Mouse (Mus musculus) limb, embryonic 11.5 days (tissue): Measurements from ENCODE around the gene Slc36a2. TPM values are rescaled to one million over a fixed set of nuclear protein-coding genes. Genes with fewer than 3 reads are reported as not detected.

Experiments used
- ATAC-seq: fragments of 200-750 bp; cut with Nextera tagmentation; 2 replicates; pipeline ENCODE4 v1.8.0; 2017; ENCODE audit warnings: low read depth; ENCODE audit not compliant: insufficient number of reproducible peaks, low FRiP score, low TSS enrichment
- DNase-seq: peaks from one replicate; pipeline ENCODE4 v3.0.0-alpha.2; 2015; ENCODE audit warnings: low spot score
- H3K27ac ChIP-seq: fragments of 300-500 bp; sonication (generic); replicated peaks from 2 replicates; pipeline ENCODE4 v1.5.1; 2014; ENCODE audit warnings: low read depth, mild to moderate bottlenecking, low read length
- H3K27me3 ChIP-seq: fragments of 300-500 bp; sonication (generic); 2 replicates; pipeline ENCODE4 v1.6.1; 2014; ENCODE audit warnings: mild to moderate bottlenecking, low read length, mixed read lengths; ENCODE audit not compliant: control insufficient read depth, insufficient read depth
- H3K36me3 ChIP-seq: fragments of 300-500 bp; sonication (generic); 2 replicates; pipeline ENCODE4 v1.6.1; 2014; ENCODE audit warnings: mild to moderate bottlenecking, low read length, moderate library complexity, mixed read lengths; ENCODE audit not compliant: control insufficient read depth, insufficient read depth
- H3K4me1 ChIP-seq: fragments of 300-500 bp; sonication (generic); 2 replicates; pipeline ENCODE4 v1.6.1; 2014; ENCODE audit warnings: low read length, mixed read lengths; ENCODE audit not compliant: control insufficient read depth, insufficient read depth
- H3K4me2 ChIP-seq: fragments of 300-500 bp; sonication (generic); 2 replicates; pipeline ENCODE4 v1.6.1; 2014; ENCODE audit warnings: low read depth, mild to moderate bottlenecking, moderate library complexity; ENCODE audit not compliant: severe bottlenecking
- H3K4me3 ChIP-seq: fragments of 300-500 bp; sonication (generic); 2 replicates; pipeline ENCODE4 v1.5.1; 2014; ENCODE audit warnings: low read depth, low read length
- H3K9ac ChIP-seq: fragments of 300-500 bp; sonication (generic); 2 replicates; pipeline ENCODE4 v1.6.1; 2014; ENCODE audit warnings: mild to moderate bottlenecking, low read length
- H3K9me3 ChIP-seq: fragments of 300-500 bp; sonication (generic); 2 replicates; pipeline ENCODE4 v1.6.1; 2016; ENCODE audit warnings: low read length; ENCODE audit not compliant: control insufficient read depth
- WGBS: fragments of 180-500 bp; shearing (Covaris S2); extraction: QIAGEN DNeasy Blood & Tissue Kit; methylation state at CpG from one replicate; pipeline ENCODE4 v1.1.7; 2014; 5-methylcytosine and 5-hydroxymethylcytosine counted together
- polyA plus RNA-seq: library from polyadenylated mRNA; unstranded; fragments of >200 nt; fragmentation: Nextera tagmentation; extraction: Ambion mirVana; gene quantifications from 2 replicates; pipeline ENCODE4 v1.2.1, GENCODE M21; 2014

Slc36a2 gene
- polyA plus RNA-seq, 1 experiment from 2014 or later = 0.13 TPM

DNA sequence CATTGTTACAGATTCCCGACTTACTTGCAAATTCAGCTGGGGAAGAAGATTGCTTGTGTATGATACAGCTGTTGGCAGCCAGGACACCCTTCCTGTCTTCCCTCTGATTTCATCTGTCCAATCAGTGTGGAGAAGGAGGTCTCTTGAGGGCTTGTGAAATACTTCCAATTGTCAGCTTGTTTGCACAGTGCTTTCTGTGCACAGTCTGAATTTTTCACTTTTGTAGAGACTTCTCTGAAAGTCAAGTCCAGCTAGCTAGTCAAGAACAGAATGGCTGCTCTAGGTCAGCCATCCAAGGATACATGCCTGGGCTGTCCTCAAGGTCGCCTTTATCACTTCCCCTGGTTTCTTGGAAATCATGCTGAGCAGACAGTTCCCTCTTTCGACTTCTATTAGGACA, 30.1 kb upstream of the Slc36a2 start:
- Histone ChIP-seq H3K36me3 (no peaks in the 10 kb centered on the region; the same call in 1 of the 2 replicates), H3K9ac (no peak overlapping the region), H3K4me1 (no peaks in the 10 kb centered on the region), H3K4me2 (no peak overlapping the region), H3K27ac (no peak overlapping the region), H3K27me3 (no peaks in the 10 kb centered on the region), H3K4me3 (no peak overlapping the region), H3K9me3 (no peaks in the 10 kb centered on the region)
- WGBS = 90% methylated on average over 3 of the region's 3 CpGs
- DNase-seq (no peak), ATAC-seq (no peak)

GRCm38 (mm10) chr11:55214161-55214560, 29.3 kb upstream of the Slc36a2 start:
- 77% methylated on average over 5 of the region's 5 CpGs for WGBS
- no peak for ATAC-seq

GRCm38 (mm10) chr11:55213518-55213917, 28.6 kb upstream of the Slc36a2 start:
- DNase-seq (no peak), ATAC-seq (no peak)
- Histone ChIP-seq H3K9ac (no peak overlapping the region), H3K27me3 (no peaks in the 10 kb centered on the region), H3K9me3 (no peaks in the 10 kb centered on the region), H3K4me3 (no peak overlapping the region), H3K4me1 (no peaks in the 10 kb centered on the region), H3K27ac (no peak overlapping the region), H3K4me2 (no peak overlapping the region), H3K36me3 (no peaks in the 10 kb centered on the region; the same call in 1 of the 2 replicates)
- 95% methylated on average over 4 of the region's 4 CpGs for WGBS

More at GRCm38 (mm10) chr11:55214161-55214560, 29.3 kb upstream of the Slc36a2 start:
- Histone ChIP-seq H3K9ac (no peak overlapping the region), H3K4me3 (no peak overlapping the region), H3K36me3 (no peaks in the 10 kb centered on the region; the same call in 1 of the 2 replicates), H3K9me3 (no peaks in the 10 kb centered on the region), H3K4me2 (no peak overlapping the region), H3K27ac (no peak overlapping the region), H3K27me3 (no peaks in the 10 kb centered on the region), H3K4me1 (no peaks in the 10 kb centered on the region)
- DNase-seq = no peak

- ATAC-seq (no peak), DNase-seq (no peak)
- H3K36me3 ChIP-seq = no peaks in the 10 kb centered on the region; the same call in 1 of the 2 replicates
- no peaks in the 10 kb centered on the region for H3K9me3 ChIP-seq
- no peak overlapping the region for H3K4me2 ChIP-seq
- H3K4me3 ChIP-seq = no peak overlapping the region
- no peaks in the 10 kb centered on the region for H3K27me3 ChIP-seq
- no peak overlapping the region for H3K27ac ChIP-seq
- no peak overlapping the region for H3K9ac ChIP-seq
- no peaks in the 10 kb centered on the region for H3K4me1 ChIP-seq
- WGBS = 87% methylated on average over 6 of the region's 6 CpGs
Measured at GRCm38 (mm10) chr11:55209626-55210353, 24.9 kb upstream of the Slc36a2 start.

DNA sequence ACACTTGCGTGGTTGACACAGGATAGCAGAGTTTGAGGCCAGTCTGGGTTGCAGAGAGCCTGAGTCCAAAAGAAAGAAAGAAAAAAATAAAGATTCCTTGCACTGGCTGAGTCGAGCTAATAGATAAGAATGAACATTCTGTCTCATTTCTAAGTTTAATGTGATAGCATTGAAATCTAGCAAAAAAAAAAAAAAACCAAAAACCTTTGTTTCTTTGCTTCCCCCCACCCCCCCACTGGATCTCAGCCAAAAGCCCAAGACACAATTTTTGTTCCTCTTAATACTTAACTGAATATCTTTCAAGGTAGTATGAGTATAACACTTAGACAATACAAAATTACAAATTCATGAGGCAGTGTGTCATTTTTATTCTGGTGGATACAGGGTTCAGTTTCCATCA, 24.2 kb upstream of the Slc36a2 start:
- DNase-seq = no peak
- 86% methylated on average over 2 of the region's 2 CpGs for WGBS

DNA sequence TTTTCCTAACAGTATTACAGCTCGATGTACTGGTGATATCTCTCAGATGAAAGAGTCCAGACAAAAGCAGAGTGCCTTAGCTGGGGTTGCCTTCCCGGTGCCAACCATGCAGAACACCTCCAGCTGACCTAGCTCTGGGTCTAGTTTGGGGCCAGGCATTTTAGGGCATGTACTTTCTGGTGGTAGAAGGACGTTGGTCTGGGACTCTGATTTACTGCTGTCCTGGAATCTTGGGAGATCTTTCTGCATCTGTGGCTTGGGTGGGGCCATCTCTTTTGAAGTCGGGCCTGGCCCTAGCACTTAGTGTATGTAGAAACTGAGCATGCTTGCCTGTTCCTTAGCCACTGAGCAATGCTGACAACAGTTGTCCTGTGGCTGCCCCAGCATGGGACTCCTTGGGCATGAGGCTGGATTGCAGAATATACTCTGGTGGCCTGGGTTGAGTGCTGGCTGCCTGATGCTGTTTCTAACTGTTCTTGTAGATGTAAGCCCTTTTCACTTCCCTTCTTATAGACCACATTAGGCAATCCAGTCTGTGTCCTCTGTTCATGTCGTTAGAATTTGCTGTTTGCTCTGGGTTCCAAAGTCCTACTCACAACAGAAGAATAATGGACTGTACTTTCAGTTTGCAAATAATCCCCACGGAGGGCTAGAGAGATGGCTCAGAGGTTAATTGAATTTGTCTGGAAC, 23.3 kb upstream of the Slc36a2 start:
- no peaks in the 10 kb centered on the region; the same call in 1 of the 2 replicates for H3K36me3 ChIP-seq
- H3K9me3 ChIP-seq = no peaks in the 10 kb centered on the region
- no peaks in the 10 kb centered on the region for H3K4me1 ChIP-seq
- H3K9ac ChIP-seq = no peak overlapping the region
- H3K4me3 ChIP-seq = no peak overlapping the region
- no peaks in the 10 kb centered on the region for H3K27me3 ChIP-seq
- WGBS = 68% methylated on average over 6 of the region's 6 CpGs
- ATAC-seq (no peak), DNase-seq (no peak)
- no peak overlapping the region for H3K27ac ChIP-seq
- H3K4me2 ChIP-seq = no peak overlapping the region

More for the DNA sequence above, 24.2 kb upstream of the Slc36a2 start:
- no peak for ATAC-seq
- Histone ChIP-seq H3K4me2 (no peak overlapping the region), H3K9me3 (no peaks in the 10 kb centered on the region), H3K27ac (no peak overlapping the region), H3K4me1 (no peaks in the 10 kb centered on the region), H3K9ac (no peak overlapping the region), H3K27me3 (no peaks in the 10 kb centered on the region), H3K4me3 (no peak overlapping the region), H3K36me3 (no peaks in the 10 kb centered on the region; the same call in 1 of the 2 replicates)

DNA sequence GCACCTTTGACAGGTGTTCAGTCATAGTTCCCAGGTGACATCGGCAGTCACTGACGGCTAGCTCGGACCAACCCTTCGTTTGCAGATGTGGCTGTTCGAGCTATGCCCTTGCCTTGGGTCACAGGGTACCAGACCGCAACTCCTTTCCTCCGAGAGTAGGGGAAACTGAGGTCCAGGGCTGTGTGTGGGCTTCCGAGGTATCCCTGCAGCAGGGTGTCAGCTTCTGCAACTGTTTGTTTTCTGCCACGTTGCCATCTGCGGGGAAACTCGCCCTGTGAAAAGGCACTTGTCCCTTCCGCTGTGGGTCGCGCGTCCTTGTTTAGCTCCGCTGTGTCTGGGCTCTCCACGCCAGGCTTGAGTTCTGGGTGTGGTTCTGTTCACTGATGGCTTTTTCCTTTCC, 19.7 kb upstream of the Slc36a2 start:
- DNase-seq = no peak
- Histone ChIP-seq H3K4me2 (peak overlapping the region; percentile 86), H3K9me3 (no peaks in the 10 kb centered on the region), H3K9ac (peak overlapping the region; percentile 62), H3K4me1 (no peaks in the 10 kb centered on the region), H3K4me3 (peak overlapping the region; percentile 63), H3K27ac (no peak overlapping the region), H3K27me3 (no peaks in the 10 kb centered on the region), H3K36me3 (no peaks in the 10 kb centered on the region)
- 10% methylated on average over 17 of the region's 17 CpGs for WGBS
- ATAC-seq = peak; percentile 8

GRCm38 (mm10) chr11:55204159-55204596, 19.3 kb upstream of the Slc36a2 start, which contains the start of gene Slc36a1:
TSS of gene Slc36a1 (plus strand) at chr11:55204350.
- ATAC-seq = peak; percentile 90
- no peaks in the 10 kb centered on the region for H3K27me3 ChIP-seq
- H3K4me1 ChIP-seq = no peaks in the 10 kb centered on the region
- H3K9ac ChIP-seq = peak within 1 kb of the TSS; percentile 62
- H3K9me3 ChIP-seq = no peaks in the 10 kb centered on the region
- WGBS = 0% methylated on average over 31 of the region's 31 CpGs
- peak within 1 kb of the TSS; percentile 86 for H3K4me2 ChIP-seq
- no peaks in the 10 kb centered on the region for H3K36me3 ChIP-seq
- peak; percentile 98 for DNase-seq
- H3K4me3 ChIP-seq = peak within 1 kb of the TSS; percentile 63
- no peak within 1 kb of the TSS for H3K27ac ChIP-seq
